Mouse (Mus musculus) C2C12 (cell line): ENCODE results near the gene Emsy. TPM values are rescaled to one million over a fixed set of nuclear protein-coding genes. Genes with fewer than 3 reads are reported as not detected.

Experiments
- H3K27me3 ChIP-seq: one replicate; pipeline ENCODE4 v1.6.1; 2011; ENCODE audit not compliant: control insufficient read depth, insufficient read depth, insufficient read length
- H3K36me3 ChIP-seq: one replicate; pipeline ENCODE4 v1.6.1; 2011; ENCODE audit not compliant: control insufficient read depth, insufficient read depth
- H3K4me3 ChIP-seq: one replicate; pipeline ENCODE4 v1.5.1; 2011; ENCODE audit warnings: mild to moderate bottlenecking, control low read depth; ENCODE audit not compliant: poor library complexity, insufficient read depth, severe bottlenecking
- H3K79me2 ChIP-seq: one replicate; pipeline ENCODE4 v1.6.1; 2011; ENCODE audit not compliant: control insufficient read depth, insufficient read depth
- H3K79me3 ChIP-seq: one replicate; pipeline ENCODE4 v1.6.1; 2011; ENCODE audit warnings: low read depth, control low read depth
- H3ac ChIP-seq: one replicate; pipeline ENCODE3; 2011; ENCODE audit warnings: low read depth; ENCODE audit not compliant: control insufficient read depth, insufficient read length
- CEBPB ChIP-seq: IDR thresholded peaks from one replicate; pipeline ENCODE4 v1.6.1; 2011; ENCODE audit warnings: low read depth, mild to moderate bottlenecking, control low read depth, moderate library complexity
- CTCF ChIP-seq: IDR thresholded peaks from one replicate; pipeline ENCODE4 v1.5.1; 2011; ENCODE audit not compliant: control insufficient read depth, insufficient read depth, insufficient read length
- FOSL1 ChIP-seq: IDR thresholded peaks from one replicate; pipeline ENCODE4 v1.8.0; 2011; ENCODE audit warnings: mild to moderate bottlenecking, low read length; ENCODE audit not compliant: poor library complexity, insufficient read depth, severe bottlenecking
- MAX ChIP-seq: IDR thresholded peaks from one replicate; pipeline ENCODE4 v1.6.1; 2011; ENCODE audit warnings: mild to moderate bottlenecking, control low read depth
- MYOD1 ChIP-seq: IDR thresholded peaks from one replicate; pipeline ENCODE4 v1.6.1; 2011; ENCODE audit warnings: low read depth; ENCODE audit not compliant: control insufficient read depth, insufficient read length
- MYOG ChIP-seq: IDR thresholded peaks from one replicate; pipeline ENCODE4 v1.6.1; 2011; ENCODE audit not compliant: control insufficient read depth, insufficient read length; ENCODE audit errors: extremely low read depth
- USF1 ChIP-seq: IDR thresholded peaks from one replicate; pipeline ENCODE4 v1.6.1; 2011; ENCODE audit warnings: low read depth, mild to moderate bottlenecking, control low read depth, moderate library complexity
- polyA plus RNA-seq: library from polyadenylated mRNA; unstranded; fragments of >200 nt; fragmentation: generic; extraction: Trizol; gene quantifications from one replicate; pipeline ENCODE4 v1.2.1, GENCODE M21; 2012; ENCODE audit warnings: missing spikeins

The Emsy gene
- polyA plus RNA-seq, 1 experiment, result 12.1 TPM

DNA sequence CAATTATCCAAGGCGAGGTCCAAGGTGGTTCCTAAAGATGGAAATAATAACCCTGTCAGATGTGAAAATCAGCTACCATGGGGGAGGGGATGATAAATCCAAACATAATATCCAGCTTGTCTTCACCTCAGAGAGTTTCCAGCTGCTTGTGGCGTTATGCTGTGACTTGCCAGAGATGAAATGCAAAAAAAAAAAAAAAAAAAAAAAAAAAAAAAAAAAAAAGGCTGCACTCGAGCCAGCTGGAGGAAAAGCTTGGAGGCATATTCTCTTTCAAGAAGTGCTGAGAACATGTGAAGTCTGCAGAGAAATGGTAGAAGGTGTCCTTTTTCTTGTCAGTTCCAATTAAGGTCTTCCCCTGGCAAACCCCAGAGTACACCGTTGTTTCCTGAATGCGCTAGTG is 8.6 kb upstream of the Emsy start:
- Histone ChIP-seq H3K79me3 (no peaks in the 10 kb centered on the region), H3ac (no peak overlapping the region), H3K4me3 (no peak overlapping the region), H3K36me3 (no peaks in the 10 kb centered on the region), H3K79me2 (no peaks in the 10 kb centered on the region), H3K27me3 (no peaks in the 10 kb centered on the region)
- TF ChIP-seq MAX, result no peak
- TF ChIP-seq CTCF, result no peak
- TF ChIP-seq CEBPB, result no peak
- TF ChIP-seq MYOD1, result no peak
- no peak for TF ChIP-seq MYOG
- no peak for TF ChIP-seq FOSL1
- no peak for TF ChIP-seq USF1

DNA sequence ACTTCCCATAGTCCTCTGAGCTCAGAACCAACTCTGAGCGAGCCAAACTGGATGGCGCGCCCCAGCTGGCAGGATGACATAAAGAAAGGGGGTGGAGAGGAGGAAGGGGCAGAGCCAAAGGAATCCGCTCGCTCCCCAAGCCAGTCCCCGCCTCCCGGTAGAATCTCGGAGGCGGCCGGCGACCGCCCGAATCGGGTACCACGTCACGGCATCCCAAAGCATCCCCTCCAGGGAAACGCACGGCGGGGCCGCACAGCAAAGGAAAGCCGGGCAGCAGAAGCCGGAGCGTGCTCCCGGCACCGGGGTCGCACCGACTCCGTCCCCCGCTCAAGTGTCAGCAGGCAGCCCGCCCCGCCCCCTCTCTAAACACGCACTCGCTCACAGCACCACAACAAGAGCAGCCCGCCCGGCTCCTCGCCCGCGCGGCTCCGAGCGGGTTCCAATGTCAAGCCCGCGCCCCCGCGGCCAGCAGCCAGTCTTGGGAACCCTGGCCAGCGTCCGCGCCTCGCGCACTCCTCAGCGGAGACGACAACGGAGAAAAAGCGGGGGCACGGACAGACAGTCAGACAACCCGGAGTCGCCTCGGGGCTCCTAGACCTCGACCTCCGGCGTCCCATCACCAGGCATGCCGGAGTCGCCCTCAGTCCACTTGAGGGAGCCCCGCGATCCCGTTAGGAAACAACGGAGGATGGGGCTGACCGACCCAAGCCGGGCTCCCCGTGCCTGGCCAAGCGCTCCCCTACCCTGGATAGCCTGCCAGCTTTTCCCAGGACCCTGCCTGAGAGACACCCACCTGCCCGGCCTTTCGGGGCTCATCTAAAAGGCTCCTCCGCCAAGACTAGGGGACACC is 677 bp downstream of the Emsy start:
- TF ChIP-seq MAX (no peak), CEBPB (no peak), CTCF (no peak), FOSL1 (no peak), USF1 (no peak), MYOD1 (no peak), MYOG (no peak)
- Histone ChIP-seq H3ac (peak overlapping the region; percentile 89), H3K27me3 (no peaks in the 10 kb centered on the region), H3K4me3 (peak overlapping the region; percentile 92), H3K79me3 (peaks cover 42% of the 10 kb centered on the region), H3K36me3 (peaks cover 14% of the 10 kb centered on the region), H3K79me2 (peaks cover 61% of the 10 kb centered on the region)

DNA sequence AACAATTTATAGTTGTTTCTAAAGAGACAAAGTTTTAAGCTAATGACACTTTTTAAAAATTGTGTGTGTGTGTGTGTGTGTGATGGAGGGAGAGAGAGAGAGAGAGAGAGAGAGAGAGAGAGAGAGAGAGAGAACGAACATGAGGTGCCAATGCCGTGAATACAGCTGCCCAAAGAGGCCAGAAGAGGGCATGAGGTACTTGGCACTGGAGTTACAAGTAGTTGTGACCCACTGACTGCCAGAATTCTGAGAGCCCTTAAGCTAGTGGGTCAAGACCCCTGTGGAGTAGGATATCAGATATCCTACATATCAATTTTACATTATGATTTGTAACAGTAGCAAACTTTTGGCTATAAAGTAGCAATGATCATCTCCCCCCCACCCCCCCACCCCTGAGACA is 4.9 kb downstream of the Emsy start:
- no peak for TF ChIP-seq MYOD1
- TF ChIP-seq CEBPB, result no peak
- no peak for TF ChIP-seq USF1
- TF ChIP-seq MAX, result no peak
- no peak for TF ChIP-seq FOSL1
- no peak for TF ChIP-seq CTCF
- TF ChIP-seq MYOG, result no peak
- no peak overlapping the region for H3K4me3 ChIP-seq

GRCm38 (mm10) chr7:98644238-98644637 is 12.3 kb downstream of the Emsy start:
- Histone ChIP-seq H3ac (no peak overlapping the region), H3K79me3 (peaks cover 2% of the 10 kb centered on the region), H3K27me3 (no peaks in the 10 kb centered on the region), H3K79me2 (peaks cover 12% of the 10 kb centered on the region), H3K36me3 (peaks cover 76% of the 10 kb centered on the region), H3K4me3 (no peak overlapping the region)
- no peak for TF ChIP-seq MYOD1
- TF ChIP-seq MAX, result no peak
- no peak for TF ChIP-seq CTCF
- no peak for TF ChIP-seq FOSL1
- no peak for TF ChIP-seq MYOG
- TF ChIP-seq USF1, result no peak
- no peak for TF ChIP-seq CEBPB

More for the DNA sequence above, 4.9 kb downstream of the Emsy start:
- Histone ChIP-seq H3ac (no peak overlapping the region), H3K36me3 (peaks cover 43% of the 10 kb centered on the region), H3K79me3 (peaks cover 33% of the 10 kb centered on the region), H3K79me2 (peaks cover 71% of the 10 kb centered on the region), H3K27me3 (no peaks in the 10 kb centered on the region)

GRCm38 (mm10) chr7:98636607-98637006 is 20.0 kb downstream of the Emsy start:
- TF ChIP-seq MAX, result no peak
- TF ChIP-seq MYOG, result no peak
- Histone ChIP-seq H3K79me3 (peaks cover 12% of the 10 kb centered on the region), H3K36me3 (peaks cover 61% of the 10 kb centered on the region), H3K79me2 (peaks cover 17% of the 10 kb centered on the region), H3K4me3 (no peak overlapping the region), H3ac (no peak overlapping the region), H3K27me3 (no peaks in the 10 kb centered on the region)

GRCm38 (mm10) chr7:98633032-98633431 is 23.6 kb downstream of the Emsy start:
- no peak overlapping the region for H3ac ChIP-seq
- H3K4me3 ChIP-seq, result no peak overlapping the region
- H3K79me3 ChIP-seq, result peaks cover 11% of the 10 kb centered on the region
- no peaks in the 10 kb centered on the region for H3K27me3 ChIP-seq
- H3K79me2 ChIP-seq, result peaks cover 17% of the 10 kb centered on the region
- peaks cover 51% of the 10 kb centered on the region for H3K36me3 ChIP-seq
- TF ChIP-seq FOSL1 (no peak), CEBPB (no peak), MYOD1 (no peak), USF1 (no peak)
